Mouse (Mus musculus) spleen, adult 2 months (tissue): ENCODE measurements around the gene Kras. TPM values are rescaled to one million over a fixed set of nuclear protein-coding genes. Genes with fewer than 3 reads are reported as not detected.

Experiments used
- DNase-seq, 2 experiments: peaks; one replicate each; pipeline versions ENCODE4 v3.0.0 to v3.0.0-alpha.2; 2012 to 2021; ENCODE audit warnings: low spot score in 2 of 2, low read depth in 1 of 2
- H3K27ac ChIP-seq: fragments of 200-500 bp; 2 replicates; pipeline ENCODE4 v1.5.1; 2012; ENCODE audit warnings: low read length, inconsistent platforms; ENCODE audit not compliant: insufficient read depth
- H3K27me3 ChIP-seq: fragments of 200-500 bp; 2 replicates; pipeline ENCODE4 v1.6.1; 2012; ENCODE audit warnings: mild to moderate bottlenecking, moderate library complexity, low read length, inconsistent platforms; ENCODE audit not compliant: control insufficient read depth, insufficient read depth
- H3K36me3 ChIP-seq: fragments of 200-500 bp; 2 replicates; pipeline ENCODE4 v1.6.1; 2012; ENCODE audit warnings: mild to moderate bottlenecking, low read length, inconsistent platforms; ENCODE audit not compliant: control insufficient read depth, insufficient read depth
- H3K4me1 ChIP-seq: fragments of 200-500 bp; 2 replicates; pipeline ENCODE4 v1.6.1; 2011; ENCODE audit warnings: inconsistent platforms; ENCODE audit not compliant: control insufficient read depth, insufficient read depth, insufficient read length
- H3K4me3 ChIP-seq: fragments of 200-500 bp; 2 replicates; pipeline ENCODE4 v1.5.1; 2011; ENCODE audit warnings: mild to moderate bottlenecking, inconsistent platforms; ENCODE audit not compliant: insufficient read depth, insufficient read length; ENCODE audit errors: extremely low read depth
- CTCF ChIP-seq: fragments of 200-500 bp; IDR thresholded peaks from 2 replicates; pipeline ENCODE4 v1.5.1; 2011; ENCODE audit warnings: mild to moderate bottlenecking, inconsistent platforms; ENCODE audit not compliant: insufficient read depth, insufficient read length, insufficient replicate concordance; ENCODE audit errors: extremely low read depth
- POLR2A ChIP-seq: fragments of 200-500 bp; IDR thresholded peaks from 2 replicates; pipeline ENCODE4 v1.6.1; 2011; ENCODE audit warnings: low read depth, low read length, inconsistent platforms
- WGBS: fragments of 180-500 bp; shearing (Covaris S2); methylation state at CpG from one replicate; pipeline ENCODE4 v1.1.7; 2018; 5-methylcytosine and 5-hydroxymethylcytosine counted together
- polyA plus RNA-seq: library from polyadenylated mRNA; depleted of rRNA; stranded (reverse); fragments of >200 nt; gene quantifications from 2 replicates; pipeline ENCODE4 v1.2.3, GENCODE M21; 2012

Kras gene
- polyA plus RNA-seq, 1 experiment: 11.1 TPM

- Histone ChIP-seq H3K27ac (peak overlapping the region; percentile 12; the same call in 1 of the 2 replicates), H3K36me3 (no peaks in the 10 kb centered on the region), H3K4me1 (no peaks in the 10 kb centered on the region; the same call in 1 of the 2 replicates), H3K27me3 (no peaks in the 10 kb centered on the region), H3K4me3 (no peak overlapping the region)
- peak; percentile 24 to 35 for DNase-seq
- no peak for TF ChIP-seq POLR2A
- no peak for TF ChIP-seq CTCF
- WGBS: 24% methylated on average over 11 of the region's 11 CpGs
Observed at GRCm38 (mm10) chr6:145193446-145193845, 56.6 kb downstream of the Kras start.

GRCm38 (mm10) chr6:145193038-145193437, 57.0 kb downstream of the Kras start:
- DNase-seq: no peak
- WGBS: 80% methylated on average over 3 of the region's 3 CpGs
- Histone ChIP-seq H3K4me3 (no peak overlapping the region), H3K4me1 (no peaks in the 10 kb centered on the region; the same call in 1 of the 2 replicates), H3K27ac (peak overlapping the region; percentile 12; the same call in 1 of the 2 replicates), H3K27me3 (no peaks in the 10 kb centered on the region), H3K36me3 (no peaks in the 10 kb centered on the region)
- no peak for TF ChIP-seq POLR2A
- TF ChIP-seq CTCF: no peak

DNA sequence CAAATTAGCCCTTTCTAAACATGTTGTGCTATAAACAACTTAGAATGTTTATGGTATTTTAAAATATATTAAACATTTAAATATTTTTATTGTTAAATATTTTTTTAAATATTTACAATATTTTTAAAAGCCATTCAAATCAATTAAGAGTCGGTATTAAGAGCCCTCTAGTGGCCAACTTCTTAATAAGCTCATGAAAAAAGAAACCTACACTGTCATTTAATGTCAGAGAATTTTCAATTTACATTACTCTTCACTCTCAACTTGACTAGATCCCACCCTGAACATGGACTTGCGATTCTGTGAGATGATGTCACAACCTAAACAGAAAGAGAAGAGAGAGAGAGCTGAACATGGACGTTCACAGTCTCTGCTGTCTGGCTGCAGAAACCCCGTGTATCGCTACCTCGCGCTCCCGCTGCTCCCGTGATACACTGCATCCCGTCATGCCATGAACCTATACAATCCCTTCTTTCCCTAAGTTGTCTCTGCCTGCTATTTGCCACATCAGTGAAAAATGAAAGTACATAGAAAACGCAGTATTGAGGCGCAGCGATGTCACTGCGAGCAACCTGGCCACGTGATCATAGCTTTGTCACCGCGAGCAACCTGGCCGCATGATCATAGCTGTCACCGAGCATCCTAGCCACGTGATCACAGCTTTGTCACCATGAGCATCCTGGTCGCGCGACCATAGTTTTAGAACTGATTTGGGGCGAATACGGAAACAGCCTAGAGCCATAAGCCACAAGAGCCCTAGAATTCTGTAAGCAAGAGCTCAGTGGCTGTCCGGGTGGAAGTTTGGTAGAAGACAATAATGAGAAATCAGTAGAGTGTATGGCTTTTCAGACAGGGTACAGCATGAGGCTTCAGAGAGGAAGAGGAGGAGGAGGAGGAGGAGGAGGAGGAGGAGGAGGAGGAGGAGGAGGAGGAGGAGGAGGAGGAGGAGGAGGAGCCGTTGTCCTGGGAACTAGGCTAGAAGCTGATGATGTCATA, 62.6 kb downstream of the Kras start:
- H3K27me3 ChIP-seq: no peaks in the 10 kb centered on the region
- no peaks in the 10 kb centered on the region for H3K36me3 ChIP-seq
- no peak overlapping the region for H3K27ac ChIP-seq
- TF ChIP-seq CTCF (no peak), POLR2A (no peak)
- peak overlapping the region; percentile 35 for H3K4me3 ChIP-seq
- peak in 1 of 2 experiments; percentile 65 for DNase-seq
- no peaks in the 10 kb centered on the region for H3K4me1 ChIP-seq
- 56% methylated on average over 27 of the region's 27 CpGs for WGBS

GRCm38 (mm10) chr6:145186096-145186495, 63.9 kb downstream of the Kras start:
- TF ChIP-seq CTCF (no peak), POLR2A (no peak)
- Histone ChIP-seq H3K27me3 (no peaks in the 10 kb centered on the region), H3K36me3 (no peaks in the 10 kb centered on the region), H3K4me1 (no peaks in the 10 kb centered on the region), H3K27ac (no peak overlapping the region), H3K4me3 (no peak overlapping the region)
- WGBS: 89% methylated on average over 1 of the region's 1 CpGs
- DNase-seq: no peak

DNA sequence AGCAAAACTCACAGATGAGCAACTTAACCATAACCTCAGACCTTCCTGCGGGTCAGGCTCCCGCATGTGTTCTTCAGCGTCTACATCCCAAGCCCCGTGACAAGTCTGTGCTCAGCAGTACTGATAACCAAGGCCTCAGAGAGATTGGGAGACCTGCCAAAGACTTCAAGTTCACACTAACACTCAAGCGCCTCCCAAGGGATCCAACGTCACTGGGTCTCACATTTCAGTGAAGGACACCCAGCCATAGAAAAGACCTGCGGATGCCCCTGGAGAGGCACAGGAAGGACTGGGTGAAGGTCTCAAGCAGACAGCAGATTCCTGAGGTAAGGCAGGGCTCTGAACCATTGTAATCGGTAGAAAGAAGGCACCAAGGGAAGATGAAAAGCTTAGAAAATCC, 68.0 kb downstream of the Kras start:
- H3K27me3 ChIP-seq: no peaks in the 10 kb centered on the region
- WGBS: 72% methylated on average over 8 of the region's 8 CpGs
- no peak overlapping the region for H3K27ac ChIP-seq
- H3K4me1 ChIP-seq: no peaks in the 10 kb centered on the region
- no peak for DNase-seq
- TF ChIP-seq POLR2A: no peak
- TF ChIP-seq CTCF: no peak
- H3K4me3 ChIP-seq: no peak overlapping the region
- H3K36me3 ChIP-seq: no peaks in the 10 kb centered on the region

- Histone ChIP-seq H3K4me3 (no peak overlapping the region), H3K36me3 (peaks cover 6% of the 10 kb centered on the region), H3K4me1 (no peaks in the 10 kb centered on the region), H3K27me3 (no peaks in the 10 kb centered on the region), H3K27ac (no peak overlapping the region)
- WGBS: 48% methylated on average over 6 of the region's 6 CpGs
- TF ChIP-seq CTCF: peak; percentile 49; the same call in 1 of the 2 replicates
- no peak for TF ChIP-seq POLR2A
- DNase-seq: peak; percentile 26 to 60
Observed at GRCm38 (mm10) chr6:145179665-145180064, 70.4 kb downstream of the Kras start.

- Histone ChIP-seq H3K27me3 (no peaks in the 10 kb centered on the region), H3K27ac (no peak overlapping the region), H3K36me3 (peaks cover 30% of the 10 kb centered on the region), H3K4me3 (no peak overlapping the region), H3K4me1 (no peaks in the 10 kb centered on the region)
- WGBS: 90% methylated on average over 10 of the region's 10 CpGs
- DNase-seq: no peak
- TF ChIP-seq CTCF (no peak), POLR2A (no peak)
Observed at GRCm38 (mm10) chr6:145176474-145176873, 73.6 kb downstream of the Kras start.
